Comparison of ENCODE assay signal across 7 mouse cellular contexts in genomic region chr17:11975062-11975607, GRCm38 (mm10).
DNase-seq lines count a peak whose midpoint lies in the region.

No protein-coding gene starts in this region.

- peak; percentile 17 for DNase-seq in urinary bladder, postnatal 25 days (ENCODE audit: low spot score)
- DNase-seq in urinary bladder, adult 2 months (ENCODE audit: low spot score): no peak
- DNase-seq in cerebellum, adult 11 months: peak; percentile 70
- peak; percentile 67 to 74 for DNase-seq in heart, adult 9 months (ENCODE audit: low spot score in 2 of 2)
- peak; percentile 85 for DNase-seq in kidney, postnatal 10 days
- peak; percentile 71 for DNase-seq in lung, postnatal 14 days
- DNase-seq in testis, postnatal 14 days (ENCODE audit: low spot score): peak; percentile 39
